Mouse (Mus musculus) testis, adult 2 months (tissue): Measurements from ENCODE around the gene Cyp2e1. TPM values are rescaled to one million over a fixed set of nuclear protein-coding genes. Genes with fewer than 3 reads are reported as not detected.
"Not testable (repeated sequence)": the region's sequence is repeated elsewhere in the genome, so short reads cannot be mapped to it uniquely, and the experiment has no call there.

ENCODE experiments used
- H3K27ac ChIP-seq: fragments of 200-500 bp; 2 replicates; pipeline ENCODE4 v1.5.1; 2012; ENCODE audit warnings: low read depth, low read length; ENCODE audit not compliant: control insufficient read depth, insufficient read depth
- H3K27me3 ChIP-seq: fragments of 200-500 bp; 2 replicates; pipeline ENCODE4 v1.6.1; 2012; ENCODE audit warnings: mild to moderate bottlenecking, low read length, moderate library complexity; ENCODE audit not compliant: control insufficient read depth, insufficient read depth
- H3K36me3 ChIP-seq: fragments of 200-500 bp; 2 replicates; pipeline ENCODE4 v1.6.1; 2012; ENCODE audit warnings: mild to moderate bottlenecking, low read length; ENCODE audit not compliant: control insufficient read depth, insufficient read depth
- H3K4me1 ChIP-seq: fragments of 200-500 bp; 2 replicates; pipeline ENCODE4 v1.6.1; 2012; ENCODE audit warnings: low read length; ENCODE audit not compliant: control insufficient read depth, insufficient read depth
- H3K4me3 ChIP-seq: fragments of 200-500 bp; 2 replicates; pipeline ENCODE4 v1.5.1; 2012; ENCODE audit warnings: low read depth, mild to moderate bottlenecking, low read length, moderate library complexity, mixed read lengths; ENCODE audit not compliant: control insufficient read depth
- CTCF ChIP-seq: fragments of 200-500 bp; IDR thresholded peaks from 2 replicates; pipeline ENCODE4 v1.5.1; 2012; ENCODE audit warnings: low read depth, mild to moderate bottlenecking, inconsistent platforms, low read length, moderate library complexity; ENCODE audit not compliant: control insufficient read depth, insufficient read depth, insufficient replicate concordance
- POLR2A ChIP-seq: fragments of 200-500 bp; IDR thresholded peaks from 2 replicates; pipeline ENCODE4 v1.6.1; 2012; ENCODE audit warnings: low read depth, mild to moderate bottlenecking, inconsistent platforms, low read length, moderate library complexity; ENCODE audit not compliant: control insufficient read depth
- polyA plus RNA-seq: library from polyadenylated mRNA; depleted of rRNA; stranded (reverse); fragments of >200 nt; gene quantifications from 2 replicates; pipeline ENCODE4 v1.2.3, GENCODE M21; 2012

Gene Cyp2e1
- polyA plus RNA-seq, 1 experiment, result 0.33 TPM

DNA sequence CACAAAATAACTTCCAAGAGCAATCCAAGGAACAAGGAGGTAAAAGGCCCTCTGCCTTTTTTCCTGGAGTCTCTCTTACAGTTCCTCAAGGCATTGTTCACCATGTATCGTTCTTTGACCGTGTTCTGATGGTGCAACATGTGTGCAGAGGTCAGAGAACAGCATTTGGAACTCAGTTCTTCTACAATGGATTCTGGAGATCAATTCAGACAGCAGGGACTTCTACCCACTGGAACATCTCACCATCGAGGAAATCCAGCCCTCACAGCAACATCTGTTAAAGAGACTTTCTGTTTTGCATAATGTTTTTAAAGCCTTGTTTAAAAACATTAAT is 14.7 kb upstream of the Cyp2e1 start:
- Histone ChIP-seq H3K27me3 (no peaks in the 10 kb centered on the region), H3K27ac (0 out of 2 replicates have a peak overlapping the region, but pooled peaks have one; percentile 29), H3K4me3 (no peak overlapping the region), H3K36me3 (no peaks in the 10 kb centered on the region), H3K4me1 (no peaks in the 10 kb centered on the region)
- TF ChIP-seq CTCF, result no peak
- TF ChIP-seq POLR2A, result no peak

DNA sequence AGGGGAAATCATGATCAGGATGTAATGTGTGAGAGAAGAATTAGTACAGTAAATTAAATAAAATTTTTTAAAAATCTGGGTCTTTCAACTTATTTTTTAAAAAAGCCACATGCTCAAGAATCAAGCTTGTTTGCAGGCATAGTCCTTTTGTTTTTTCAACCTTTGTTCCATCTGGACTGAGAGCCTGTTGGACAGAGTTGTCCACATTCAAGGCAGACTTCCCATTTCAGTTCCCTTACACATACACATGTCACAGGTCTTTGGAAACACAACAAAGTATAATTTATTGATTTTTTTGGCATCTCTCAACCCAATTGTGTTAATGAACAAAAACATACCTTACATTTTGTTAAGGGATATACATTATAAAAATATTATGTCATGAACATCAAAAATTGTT is 9.0 kb upstream of the Cyp2e1 start:
- Histone ChIP-seq H3K4me1 (no peaks in the 10 kb centered on the region), H3K36me3 (no peaks in the 10 kb centered on the region), H3K4me3 (no peak overlapping the region), H3K27me3 (no peaks in the 10 kb centered on the region), H3K27ac (no peak overlapping the region)
- TF ChIP-seq POLR2A (no peak), CTCF (no peak)

DNA sequence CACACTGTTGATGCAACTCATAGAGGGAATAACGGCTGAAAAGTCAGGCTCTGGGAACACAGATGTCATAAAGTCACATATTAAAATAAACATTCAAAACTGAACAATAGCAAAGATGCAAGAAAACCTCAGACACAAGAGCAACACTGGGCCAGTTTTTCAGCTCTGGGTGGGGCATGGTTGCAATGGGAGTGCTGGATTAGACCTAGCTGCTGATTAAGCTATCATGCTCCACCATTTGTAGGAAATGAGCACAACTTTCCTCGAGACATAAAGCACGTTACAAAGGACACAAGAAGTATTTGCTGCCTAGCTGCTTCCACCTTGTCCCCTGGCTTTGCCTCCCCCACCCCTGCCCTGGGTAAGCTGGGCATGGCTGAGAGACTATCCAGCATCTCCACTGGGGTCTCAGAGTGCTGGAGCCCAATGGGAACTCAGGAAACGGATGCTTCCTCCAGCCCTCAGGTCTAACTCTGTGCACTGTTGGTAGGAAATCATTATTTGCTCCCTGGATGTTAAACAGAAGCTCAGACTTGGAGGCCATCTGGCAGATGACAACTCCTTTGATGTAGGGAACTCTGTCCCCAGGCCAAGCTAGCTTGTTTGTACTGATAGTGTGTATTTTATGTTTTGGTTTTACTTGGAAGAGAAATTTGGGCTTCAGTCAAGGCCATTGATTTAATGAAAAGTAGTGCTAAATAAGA is 7.2 kb upstream of the Cyp2e1 start:
- TF ChIP-seq CTCF, result no peak
- no peak for TF ChIP-seq POLR2A
- Histone ChIP-seq H3K4me3 (no peak overlapping the region), H3K27ac (no peak overlapping the region), H3K4me1 (no peaks in the 10 kb centered on the region), H3K27me3 (no peaks in the 10 kb centered on the region), H3K36me3 (no peaks in the 10 kb centered on the region)

DNA sequence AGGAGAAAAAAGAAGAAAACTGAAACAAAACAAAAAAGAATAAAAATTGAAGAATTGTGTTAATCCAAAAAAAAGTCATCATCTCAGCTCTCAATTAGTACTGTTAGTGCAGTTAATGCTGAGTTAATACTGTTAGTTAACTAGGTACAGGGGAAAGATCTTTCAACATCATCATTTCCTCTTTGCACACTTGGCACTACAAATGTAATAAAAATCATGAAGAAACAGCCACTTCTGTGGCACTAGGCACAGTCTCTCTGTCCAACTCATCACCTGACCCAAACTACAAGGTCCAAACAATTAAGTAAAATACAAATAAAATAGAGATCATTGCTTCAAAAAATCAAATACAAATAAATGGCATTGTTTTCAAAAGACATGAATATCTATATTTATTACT is 2.9 kb upstream of the Cyp2e1 start:
- Histone ChIP-seq H3K4me1 (no peaks in the 10 kb centered on the region), H3K4me3 (no peak overlapping the region), H3K27ac (no peak overlapping the region), H3K36me3 (no peaks in the 10 kb centered on the region), H3K27me3 (no peaks in the 10 kb centered on the region)
- TF ChIP-seq CTCF (no peak), POLR2A (no peak)

DNA sequence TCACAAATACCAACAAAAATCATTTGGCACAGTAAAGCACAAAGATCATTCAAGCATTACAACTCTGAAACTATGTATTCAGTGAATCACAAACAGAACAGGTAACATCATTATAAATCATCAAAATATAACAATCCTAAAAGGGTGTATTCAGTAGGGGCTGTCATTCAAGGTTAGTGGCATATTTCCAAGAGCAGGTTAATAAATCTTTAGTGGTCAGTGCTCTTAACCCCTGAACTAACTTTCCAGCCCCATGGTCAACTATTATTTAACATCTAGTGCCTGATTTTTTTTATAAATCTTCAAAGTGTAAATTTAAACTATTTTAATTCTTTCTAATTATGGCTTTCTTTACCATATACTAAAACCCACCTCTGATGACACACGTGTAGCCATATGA is 1.9 kb downstream of the Cyp2e1 start:
- not testable (repeated sequence) for H3K27ac ChIP-seq, H3K27me3 ChIP-seq, H3K4me1 ChIP-seq, H3K4me3 ChIP-seq, H3K36me3 ChIP-seq

DNA sequence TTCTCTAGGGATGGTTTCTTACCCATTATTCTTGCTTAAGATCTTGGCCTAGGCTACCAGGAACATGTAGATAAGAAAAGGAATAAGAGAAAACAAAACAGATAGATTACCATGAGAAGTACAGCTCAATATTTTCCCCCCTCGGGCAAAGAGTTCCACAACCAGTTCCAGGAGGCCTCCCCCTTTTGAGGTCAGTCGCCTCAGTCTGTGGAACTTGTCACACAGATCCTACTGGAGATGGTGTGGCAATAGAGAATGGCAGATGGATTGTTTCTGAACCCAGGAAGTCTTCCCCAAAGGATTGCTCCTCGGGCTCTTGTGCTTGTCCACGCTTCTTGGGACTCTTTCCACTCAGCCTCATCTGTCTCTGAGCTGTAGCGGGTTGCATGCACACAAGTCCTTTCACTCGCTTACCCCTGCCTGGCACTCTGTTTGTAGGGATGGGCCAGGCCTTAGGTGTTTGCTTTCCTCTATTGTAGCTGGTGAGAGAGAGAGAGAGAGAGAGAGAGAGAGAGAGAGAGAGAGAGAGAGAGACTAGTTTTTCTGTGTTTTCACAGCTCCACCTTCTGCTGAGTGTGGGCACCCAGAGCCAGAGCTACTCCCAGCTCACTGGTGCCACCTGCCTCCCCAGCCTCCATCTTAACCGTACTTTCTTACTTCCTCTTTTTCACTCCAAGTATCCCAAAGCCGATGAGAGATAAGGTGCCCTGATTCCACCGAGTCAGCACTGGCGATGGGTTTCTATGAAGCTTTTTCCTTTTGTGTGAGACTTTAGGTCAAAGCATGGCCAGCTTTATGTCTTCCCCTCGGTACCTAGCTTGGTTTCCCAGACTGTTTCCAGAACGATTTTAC is 2.6 kb downstream of the Cyp2e1 start:
- Histone ChIP-seq H3K4me3 (no peak overlapping the region), H3K27me3 (no peaks in the 10 kb centered on the region)
- TF ChIP-seq CTCF, result no peak
- no peak for TF ChIP-seq POLR2A

DNA sequence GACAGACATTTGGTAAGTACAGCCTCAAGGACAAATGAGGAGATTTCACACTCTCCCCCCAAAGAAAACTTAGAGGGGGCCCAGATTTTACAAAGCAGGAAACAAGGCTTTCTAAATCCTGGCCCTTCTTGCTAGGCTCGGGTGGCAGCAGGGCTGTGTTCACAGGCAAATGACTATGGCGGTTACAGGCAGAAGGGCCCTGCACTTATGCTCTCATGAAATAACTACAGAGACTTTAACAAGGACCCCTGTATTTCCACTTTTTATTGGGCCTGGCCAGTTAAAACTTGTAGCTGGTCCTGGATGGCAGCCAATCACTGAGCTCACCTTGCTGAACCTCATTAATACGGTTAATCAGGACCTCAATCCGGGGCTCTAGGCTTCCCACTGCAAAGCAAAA is 17.0 kb downstream of the Cyp2e1 start:
- Histone ChIP-seq H3K27me3 (no peaks in the 10 kb centered on the region), H3K36me3 (peaks cover 2% of the 10 kb centered on the region; the same call in 1 of the 2 replicates), H3K4me3 (no peak overlapping the region), H3K4me1 (no peaks in the 10 kb centered on the region), H3K27ac (no peak overlapping the region)
- TF ChIP-seq CTCF, result no peak
- TF ChIP-seq POLR2A, result no peak

More for the DNA sequence above, 2.6 kb downstream of the Cyp2e1 start:
- Histone ChIP-seq H3K36me3 (no peaks in the 10 kb centered on the region), H3K27ac (no peak overlapping the region), H3K4me1 (no peaks in the 10 kb centered on the region)
